Mouse (Mus musculus) heart, adult 8-10 months (tissue): Measurements from ENCODE around the gene Tmed3. TPM values are rescaled to one million over a fixed set of nuclear protein-coding genes. Genes with fewer than 3 reads are reported as not detected.

Experiments used
- total RNA-seq, 4 experiments: library from RNA; stranded (reverse); gene quantifications; 2 replicates each; pipeline ENCODE4 v1.2.4; 2022

Gene Tmed3
- total RNA-seq, 4 experiments from 2014 or later, result 21.9 to 30.3 (median 28.0) TPM

Other genes with a start within 250 kb of the Tmed3 start
- gene Minar1, start 81.9 kb downstream of the Tmed3 start, total RNA-seq, result under 1 TPM in 3 of 4 experiments, not detected in 1; 0.03 to 0.06 (median 0.05) TPM
- not detected for gene Ankrd34c, start 33.4 kb upstream of the Tmed3 start, total RNA-seq
- gene Rasgrf1, start 204.8 kb upstream of the Tmed3 start, total RNA-seq, result under 1 TPM; 0.11 to 0.31 (median 0.16) TPM